Comparison of ENCODE assay signal across 7 mouse cellular contexts in the genomic region with DNA sequence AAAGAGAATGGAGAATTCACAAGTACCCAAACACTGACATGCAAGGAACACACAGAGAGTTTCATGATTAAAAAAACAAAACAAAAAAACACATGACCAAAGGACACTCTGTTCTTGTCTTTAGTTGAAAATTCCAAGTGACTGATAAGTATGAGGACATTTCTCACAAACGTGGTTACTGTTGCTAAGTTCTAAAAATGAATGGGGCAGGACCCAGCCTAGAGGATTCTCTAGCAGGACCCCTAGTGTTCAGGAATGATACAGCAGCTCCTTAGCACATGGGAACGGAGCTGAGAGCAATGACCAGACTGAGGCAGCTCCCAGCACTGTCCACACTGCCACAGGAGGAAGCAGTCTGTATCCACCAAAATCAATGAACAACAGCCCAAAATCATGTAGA. TPM values are rescaled to one million over a fixed set of nuclear protein-coding genes. Genes with fewer than 3 reads are reported as not detected.
DNase-seq lines count a peak whose midpoint lies in the region; ATAC-seq and TF ChIP-seq lines count a peak whose summit lies in the region.

No protein-coding gene starts in this region.

- 0 out of 2 replicates have a peak, but pooled peaks have one; percentile 57 for ATAC-seq in forebrain, embryonic 16.5 days
- peak; percentile 91 for ATAC-seq in hindbrain, postnatal 0 days
- no peak for ATAC-seq in liver, embryonic 13.5 days (ENCODE audit: low read depth)

- H3K27me3 ChIP-seq in thymus, adult 2 months (ENCODE audit: control insufficient read depth, insufficient read depth, low read length), result no peaks in the 10 kb centered on the region
- H3K27me3 ChIP-seq in forebrain, embryonic 16.5 days (replicated peaks; ENCODE audit: control insufficient read depth, insufficient read depth, low read length), result no peaks in the 10 kb centered on the region
- H3K27me3 ChIP-seq in hindbrain, postnatal 0 days (ENCODE audit: insufficient read depth, low read length), result no peaks in the 10 kb centered on the region
- H3K27me3 ChIP-seq in liver, embryonic 13.5 days, result no peaks in the 10 kb centered on the region

- H3K9ac ChIP-seq in forebrain, embryonic 16.5 days (replicated peaks; ENCODE audit: low read depth, low read length), result no peak overlapping the region
- H3K9ac ChIP-seq in hindbrain, postnatal 0 days (replicated peaks; ENCODE audit: low read length), result no peak overlapping the region
- H3K9ac ChIP-seq in liver, embryonic 13.5 days, result no peak overlapping the region

- no peaks in the 10 kb centered on the region for H3K36me3 ChIP-seq in thymus, adult 2 months (ENCODE audit: control insufficient read depth, insufficient read depth, low read length)
- H3K36me3 ChIP-seq in forebrain, embryonic 16.5 days (ENCODE audit: control insufficient read depth, insufficient read depth), result no peaks in the 10 kb centered on the region
- H3K36me3 ChIP-seq in hindbrain, postnatal 0 days (ENCODE audit: insufficient read depth, low read length), result no peaks in the 10 kb centered on the region
- no peaks in the 10 kb centered on the region for H3K36me3 ChIP-seq in liver, embryonic 13.5 days

- no peak for TF ChIP-seq POLR2A in thymus, adult 2 months (IDR thresholded peaks at IDR 0.05; ENCODE audit: control insufficient read depth, extremely low read depth, insufficient read depth, low read length, poor library complexity)

- no peaks in the 10 kb centered on the region for H3K4me1 ChIP-seq in thymus, adult 2 months (replicated peaks; ENCODE audit: control insufficient read depth, insufficient read depth, low read length)
- no peaks in the 10 kb centered on the region for H3K4me1 ChIP-seq in forebrain, embryonic 16.5 days (replicated peaks; ENCODE audit: control insufficient read depth, insufficient read depth, low read length)
- peaks cover 8% of the 10 kb centered on the region; the same call in 1 of the 2 replicates for H3K4me1 ChIP-seq in hindbrain, postnatal 0 days (ENCODE audit: insufficient read depth, low read length)
- peaks cover 4% of the 10 kb centered on the region for H3K4me1 ChIP-seq in liver, embryonic 13.5 days (replicated peaks)

- H3K27ac ChIP-seq in thymus, adult 2 months (ENCODE audit: control insufficient read depth, insufficient read depth, low read length), result no peak overlapping the region
- no peak overlapping the region for H3K27ac ChIP-seq in forebrain, embryonic 16.5 days (ENCODE audit: low read length)
- H3K27ac ChIP-seq in hindbrain, postnatal 0 days, result no peak overlapping the region
- H3K27ac ChIP-seq in liver, embryonic 13.5 days, result no peak overlapping the region

- H3K4me2 ChIP-seq in forebrain, embryonic 16.5 days (ENCODE audit: low read length), result no peak overlapping the region
- H3K4me2 ChIP-seq in hindbrain, postnatal 0 days (ENCODE audit: low read depth, low read length), result no peak overlapping the region
- H3K4me2 ChIP-seq in liver, embryonic 13.5 days, result no peak overlapping the region

- no peak for TF ChIP-seq CTCF in thymus, adult 2 months (IDR thresholded peaks at IDR 0.05; ENCODE audit: borderline replicate concordance, control insufficient read depth, extremely low read depth, insufficient read depth, low read length, poor library complexity)
- TF ChIP-seq CTCF in hindbrain, postnatal 0 days (IDR thresholded peaks at IDR 0.05; ENCODE audit: low read depth), result peak; percentile 74

- no peaks in the 10 kb centered on the region for H3K9me3 ChIP-seq in forebrain, embryonic 16.5 days (ENCODE audit: control insufficient read depth, low read length)
- H3K9me3 ChIP-seq in hindbrain, postnatal 0 days (ENCODE audit: low read length), result no peaks in the 10 kb centered on the region
- H3K9me3 ChIP-seq in liver, embryonic 13.5 days (replicated peaks), result no peaks in the 10 kb centered on the region

- 14% methylated on average over 2 of the region's 2 CpGs for WGBS in thymus, adult 2 months
- 28% methylated on average over 2 of the region's 2 CpGs for WGBS in forebrain, embryonic 16.5 days
- WGBS in hindbrain, postnatal 0 days, result 16% methylated on average over 2 of the region's 2 CpGs
- WGBS in liver, embryonic 13.5 days (ENCODE audit: insufficient replicate concordance), result 16% methylated on average over 2 of the region's 2 CpGs

- no peak overlapping the region for H3K4me3 ChIP-seq in thymus, adult 2 months (ENCODE audit: control insufficient read depth, insufficient read depth, low read length)
- H3K4me3 ChIP-seq in forebrain, embryonic 16.5 days (replicated peaks; ENCODE audit: low read length), result no peak overlapping the region
- no peak overlapping the region for H3K4me3 ChIP-seq in hindbrain, postnatal 0 days (ENCODE audit: low read length)
- no peak overlapping the region for H3K4me3 ChIP-seq in liver, embryonic 13.5 days (replicated peaks)

- DNase-seq in thymus, adult 2 months, result peak; percentile 8
- DNase-seq in thymus, adult 18-20 months, result no peak
- DNase-seq in brain, adult 2 months (ENCODE audit: low read depth, low spot score), result peak; percentile 76
- peak; percentile 73 for DNase-seq in hindbrain, postnatal 0 days (ENCODE audit: low spot score)
- DNase-seq in liver, embryonic 13.5 days, result peak; percentile 20
- DNase-seq in right cerebral cortex, postnatal 4 days, result peak; percentile 19

RNA-seq across cellular contexts. Expression of gene Carmil1, which starts 26.6 kb away (rescaled TPM):
- polyA plus RNA-seq in thymus, adult 2 months (2012; rRNA removed), result 2.1 TPM in 2 replicates
- 49.5 and 53.8 TPM in 2 replicates for polyA plus RNA-seq in forebrain, embryonic 16.5 days (2015; fragmentation: Nextera tagmentation; extraction: Ambion mirVana)
- total RNA-seq in hindbrain, postnatal 0 days (2014; rRNA removed), result 49.8 and 50.9 TPM in 2 replicates
- polyA plus RNA-seq in hindbrain, postnatal 0 days (2015; fragmentation: Nextera tagmentation; extraction: Ambion mirVana), result 39.3 and 43.4 TPM in 2 replicates
- polyA plus RNA-seq in liver, embryonic 13.5 days (2015; fragmentation: Nextera tagmentation; extraction: Ambion mirVana), result 5.5 and 7.9 TPM in 2 replicates

Comparison
In these comparisons a context has a peak if more than half of its experiments do, and no peak if none do; other contexts are left out.
1. DNase-seq: peak in thymus, adult 2 months (single experiment), brain, adult 2 months (single experiment), hindbrain, postnatal 0 days (single experiment), liver, embryonic 13.5 days (single experiment) and right cerebral cortex, postnatal 4 days (single experiment); none in thymus, adult 18-20 months (0 of 2).